Mouse (Mus musculus) midbrain, embryonic 11.5 days (tissue): ENCODE data around the gene Upk2. TPM values are rescaled to one million over a fixed set of nuclear protein-coding genes. Genes with fewer than 3 reads are reported as not detected.
"Not testable (repeated sequence)": the region's sequence is repeated elsewhere in the genome, so short reads cannot be mapped to it uniquely, and the experiment has no call there.

Experiments
- ATAC-seq: fragments of 200-750 bp; cut with Nextera tagmentation; 2 replicates; pipeline ENCODE4 v1.8.0; 2017; ENCODE audit warnings: moderate TSS enrichment, moderate library complexity; ENCODE audit not compliant: low FRiP score
- DNase-seq: peaks from one replicate; pipeline ENCODE4 v3.0.0; 2015; ENCODE audit warnings: low spot score; ENCODE audit errors: missing footprints
- H3K27ac ChIP-seq: fragments of 300-500 bp; sonication (generic); 2 replicates; pipeline ENCODE4 v1.5.1; 2014; ENCODE audit warnings: low read depth, low read length
- H3K27me3 ChIP-seq: fragments of 300-500 bp; sonication (generic); 2 replicates; pipeline ENCODE4 v1.6.1; 2014; ENCODE audit warnings: mild to moderate bottlenecking, low read length, moderate library complexity, mixed read lengths; ENCODE audit not compliant: control insufficient read depth, insufficient read depth
- H3K36me3 ChIP-seq: fragments of 300-500 bp; sonication (generic); 2 replicates; pipeline ENCODE4 v1.6.1; 2014; ENCODE audit warnings: mild to moderate bottlenecking, low read length, moderate library complexity, mixed read lengths; ENCODE audit not compliant: control insufficient read depth, insufficient read depth
- H3K4me1 ChIP-seq: fragments of 300-500 bp; sonication (generic); 2 replicates; pipeline ENCODE4 v1.6.1; 2014; ENCODE audit warnings: low read length; ENCODE audit not compliant: control insufficient read depth, insufficient read depth
- H3K4me2 ChIP-seq: fragments of 300-500 bp; sonication (generic); 2 replicates; pipeline ENCODE4 v1.6.1; 2014; ENCODE audit warnings: mild to moderate bottlenecking, moderate library complexity
- H3K4me3 ChIP-seq: fragments of 300-500 bp; sonication (generic); 2 replicates; pipeline ENCODE4 v1.5.1; 2014; ENCODE audit warnings: low read depth, low read length
- H3K9ac ChIP-seq: fragments of 300-500 bp; sonication (generic); 2 replicates; pipeline ENCODE4 v1.6.1; 2014; ENCODE audit warnings: low read length
- H3K9me3 ChIP-seq: fragments of 300-500 bp; sonication (generic); 2 replicates; pipeline ENCODE4 v1.6.1; 2016; ENCODE audit warnings: low read length; ENCODE audit not compliant: control insufficient read depth
- WGBS: fragments of 180-500 bp; shearing (Covaris S2); extraction: QIAGEN DNeasy Blood & Tissue Kit; methylation state at CpG from one replicate; pipeline ENCODE4 v1.1.7; 2014; 5-methylcytosine and 5-hydroxymethylcytosine counted together
- polyA plus RNA-seq: library from polyadenylated mRNA; unstranded; fragments of >200 nt; fragmentation: Nextera tagmentation; extraction: Ambion mirVana; gene quantifications from 2 replicates; pipeline ENCODE4 v1.2.1, GENCODE M21; 2014

The Upk2 gene
- polyA plus RNA-seq, 1 experiment from 2014 or later = not detected

GRCm38 (mm10) chr9:44418519-44419385 lies 36.0 kb downstream of the Upk2 start, which contains the start of gene Ccdc84:
TSS of gene Ccdc84 (minus strand) at chr9:44418569.
- Histone ChIP-seq H3K9ac (peak within 1 kb of the TSS; percentile 80), H3K9me3 (no peaks in the 10 kb centered on the region), H3K4me1 (peaks cover 8% of the 10 kb centered on the region), H3K27me3 (no peaks in the 10 kb centered on the region), H3K4me3 (peak within 1 kb of the TSS; percentile 77), H3K4me2 (peak within 1 kb of the TSS; percentile 67), H3K27ac (peak within 1 kb of the TSS; percentile 50), H3K36me3 (no peaks in the 10 kb centered on the region)
- peak; percentile 86 for DNase-seq
- 79% methylated on average over 14 of the region's 14 CpGs for WGBS
- ATAC-seq = no peak

DNA sequence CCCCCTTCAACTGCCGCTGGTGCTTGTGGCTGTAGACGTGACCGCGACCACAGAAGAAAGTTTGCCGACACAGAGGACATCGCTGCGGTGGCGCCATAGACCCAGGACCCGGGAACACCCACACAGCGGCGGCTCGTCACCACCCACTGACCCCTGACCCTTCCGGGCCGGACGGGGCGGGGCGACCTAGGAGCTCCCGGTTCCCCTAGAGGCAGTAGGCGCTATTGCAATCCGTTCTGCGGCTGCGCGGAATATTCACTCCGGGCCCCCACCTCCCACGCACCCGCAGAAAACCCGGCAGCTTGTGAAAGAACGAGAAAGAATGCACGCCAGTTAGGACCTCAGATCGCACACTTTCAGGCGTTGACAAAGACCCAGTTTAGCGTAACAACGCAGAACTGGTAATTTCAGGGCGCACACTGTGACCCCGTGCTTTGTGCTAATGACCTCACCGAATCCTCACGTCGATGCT lies 36.8 kb downstream of the Upk2 start:
- H3K4me3 ChIP-seq = peak overlapping the region; percentile 77
- peak overlapping the region; percentile 50 for H3K27ac ChIP-seq
- H3K4me2 ChIP-seq = peak overlapping the region; percentile 67
- H3K9me3 ChIP-seq = no peaks in the 10 kb centered on the region
- H3K27me3 ChIP-seq = no peaks in the 10 kb centered on the region
- ATAC-seq = peak; percentile 95
- peak overlapping the region; percentile 80 for H3K9ac ChIP-seq
- H3K4me1 ChIP-seq = peaks cover 8% of the 10 kb centered on the region
- under 1% methylated on average over 38 of the region's 38 CpGs for WGBS
- peak; percentile 100 for DNase-seq
- peaks cover 3% of the 10 kb centered on the region; the same call in 1 of the 2 replicates for H3K36me3 ChIP-seq

- 8% methylated on average over 26 of the region's 26 CpGs for WGBS
- Histone ChIP-seq H3K36me3 (peaks cover 3% of the 10 kb centered on the region; the same call in 1 of the 2 replicates), H3K4me1 (peaks cover 8% of the 10 kb centered on the region), H3K9me3 (no peaks in the 10 kb centered on the region), H3K4me3 (peak overlapping the region; percentile 77), H3K9ac (peak overlapping the region; percentile 80), H3K27ac (no peak overlapping the region), H3K27me3 (no peaks in the 10 kb centered on the region), H3K4me2 (peak overlapping the region; percentile 67)
- DNase-seq (peak; percentile 79), ATAC-seq (no peak; the same call in 1 of the 2 replicates)
Measured at GRCm38 (mm10) chr9:44417156-44417891, 37.5 kb downstream of the Upk2 start.

GRCm38 (mm10) chr9:44412781-44413180 lies 42.0 kb downstream of the Upk2 start:
- Histone ChIP-seq H3K9me3 (no peaks in the 10 kb centered on the region), H3K27me3 (no peaks in the 10 kb centered on the region), H3K4me1 (peaks cover 9% of the 10 kb centered on the region), H3K9ac (no peak overlapping the region), H3K4me2 (no peak overlapping the region), H3K4me3 (no peak overlapping the region), H3K27ac (no peak overlapping the region), H3K36me3 (peaks cover 21% of the 10 kb centered on the region)
- 71% methylated on average over 2 of the region's 2 CpGs for WGBS
- peak; percentile 83 for DNase-seq
- no peak for ATAC-seq

GRCm38 (mm10) chr9:44412306-44412705 lies 42.5 kb downstream of the Upk2 start:
- H3K9me3 ChIP-seq = no peaks in the 10 kb centered on the region
- whole genome bisulfite sequencing = 90% methylated on average over 4 of the region's 4 CpGs
- peaks cover 21% of the 10 kb centered on the region for H3K36me3 ChIP-seq
- no peak overlapping the region for H3K4me2 ChIP-seq
- DNase-seq = peak; percentile 57
- no peak for ATAC-seq
- H3K4me1 ChIP-seq = peaks cover 6% of the 10 kb centered on the region
- no peak overlapping the region for H3K27ac ChIP-seq
- H3K27me3 ChIP-seq = no peaks in the 10 kb centered on the region
- H3K4me3 ChIP-seq = no peak overlapping the region
- no peak overlapping the region for H3K9ac ChIP-seq

- H3K9ac ChIP-seq = no peak overlapping the region
- H3K9me3 ChIP-seq = no peaks in the 10 kb centered on the region
- DNase-seq = peak; percentile 78
- WGBS = 91% methylated on average over 1 of the region's 1 CpGs
- H3K36me3 ChIP-seq = peaks cover 21% of the 10 kb centered on the region
- no peaks in the 10 kb centered on the region for H3K27me3 ChIP-seq
- no peak overlapping the region for H3K4me2 ChIP-seq
- H3K27ac ChIP-seq = no peak overlapping the region
- H3K4me1 ChIP-seq = 0 out of 2 replicates have a peak, but pooled peaks cover 2% of the 10 kb centered on the region
- no peak overlapping the region for H3K4me3 ChIP-seq
- ATAC-seq = no peak
Measured at GRCm38 (mm10) chr9:44411601-44412130, 43.1 kb downstream of the Upk2 start.

DNA sequence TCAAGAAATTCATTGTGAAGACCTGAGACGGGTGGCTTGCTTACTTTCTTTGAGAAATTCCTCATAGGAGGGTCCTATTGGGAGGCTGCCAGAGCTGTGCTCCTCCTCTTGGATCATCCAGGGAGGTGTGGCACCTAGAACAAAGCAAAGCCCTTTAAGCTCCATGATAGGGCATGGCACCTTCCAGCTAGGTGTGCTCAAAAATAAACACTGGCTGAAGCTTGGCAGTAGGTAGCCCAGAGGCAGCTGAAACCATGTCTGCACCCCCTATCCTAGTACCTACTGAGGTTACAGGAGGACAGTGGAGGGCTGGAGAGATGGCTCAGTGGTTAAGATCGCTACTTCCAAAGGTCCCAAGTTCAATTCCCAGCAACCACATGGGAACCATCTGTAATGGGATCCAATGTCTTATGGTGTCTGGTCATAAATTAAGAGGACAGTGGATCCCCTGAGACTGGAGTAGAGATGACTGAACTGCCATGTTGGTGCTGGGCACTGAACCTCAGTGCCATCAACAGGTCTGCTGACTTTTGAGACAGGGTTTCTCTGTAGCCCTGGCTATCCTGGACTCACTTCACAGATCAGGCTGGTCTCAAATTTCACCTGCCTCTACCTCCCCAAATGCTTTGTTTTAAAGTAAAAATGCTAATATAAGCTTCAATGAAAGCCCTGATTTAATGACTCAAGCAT lies 44.0 kb downstream of the Upk2 start:
- no peak for ATAC-seq
- WGBS = 91% methylated on average over 2 of the region's 2 CpGs
- no peaks in the 10 kb centered on the region for H3K9me3 ChIP-seq
- peaks cover 5% of the 10 kb centered on the region; the same call in 1 of the 2 replicates for H3K4me1 ChIP-seq
- H3K27me3 ChIP-seq = no peaks in the 10 kb centered on the region
- no peak overlapping the region for H3K9ac ChIP-seq
- no peak overlapping the region for H3K4me2 ChIP-seq
- DNase-seq = peak; percentile 85
- H3K4me3 ChIP-seq = no peak overlapping the region
- H3K27ac ChIP-seq = no peak overlapping the region
- peaks cover 21% of the 10 kb centered on the region for H3K36me3 ChIP-seq

DNA sequence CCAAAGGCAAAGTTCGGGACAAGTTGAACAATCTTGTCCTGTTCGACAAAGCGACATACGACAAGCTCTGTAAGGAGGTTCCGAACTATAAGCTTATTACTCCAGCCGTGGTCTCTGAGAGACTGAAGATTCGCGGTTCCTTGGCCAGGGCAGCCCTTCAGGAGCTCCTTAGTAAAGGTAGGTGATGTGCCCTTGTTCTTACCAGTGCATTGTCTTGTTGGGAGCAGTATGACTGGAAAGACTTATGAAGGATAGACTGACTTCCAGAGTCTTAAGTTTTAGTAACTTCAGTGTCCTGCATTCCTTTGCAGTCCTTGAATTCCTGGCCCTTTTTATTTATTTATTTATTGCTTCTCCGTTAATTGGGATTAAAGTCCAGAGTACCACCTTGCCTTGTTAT lies 46.1 kb downstream of the Upk2 start:
- peak overlapping the region; percentile 83 for H3K4me3 ChIP-seq
- H3K27ac ChIP-seq, H3K27me3 ChIP-seq, H3K4me1 ChIP-seq, H3K9me3 ChIP-seq, ATAC-seq, H3K9ac ChIP-seq: not testable (repeated sequence)
- peak; percentile 8 for DNase-seq
- peak overlapping the region; percentile 52 for H3K4me2 ChIP-seq
- peaks cover 25% of the 10 kb centered on the region for H3K36me3 ChIP-seq
- 80% methylated on average over 9 of the region's 9 CpGs for WGBS
